Mouse (Mus musculus): ENCODE measurements at regions not wholly inside any gene's neighbourhood (a gene's known extent, or its start where the extent isn't known, plus 50 kb on each side); places are given as distances from the start of the nearest gene placed in this dataset.

GRCm38 (mm10) chr3:123838385-123839170 lies 147.9 kb upstream of the Ndst3 start:
- no peaks in the 10 kb centered on the region for H3K36me3 ChIP-seq (ENCODE audit: control insufficient read depth, insufficient read depth, low read length, poor library complexity, severe bottlenecking)
- no peak overlapping the region for H3K9ac ChIP-seq (ENCODE audit: insufficient read depth, low read depth, low read length, poor library complexity, severe bottlenecking)
- no peaks in the 10 kb centered on the region for H3K9me3 ChIP-seq (ENCODE audit: control insufficient read depth, insufficient read depth, low read depth, low read length)
- H3K4me1 ChIP-seq (ENCODE audit: control insufficient read depth in 2 of 2, insufficient read depth in 2 of 2, low read length in 2 of 2, poor library complexity in 1 of 2) = no peaks in the 10 kb centered on the region
- H3K27ac ChIP-seq (ENCODE audit: insufficient read depth, low read depth, low read length, poor library complexity, severe bottlenecking) = no peak overlapping the region
- no peak for TF ChIP-seq CHD2 (IDR thresholded peaks at IDR 0.05; ENCODE audit: low read depth, low read length)
- TF ChIP-seq HCFC1 (IDR thresholded peaks at IDR 0.05; ENCODE audit: borderline replicate concordance, insufficient read depth, low read length) = no peak
- TF ChIP-seq MAFK (IDR thresholded peaks at IDR 0.05; ENCODE audit: insufficient read depth, low read depth, low read length) = no peak
- TF ChIP-seq ZC3H11A (IDR thresholded peaks at IDR 0.05; ENCODE audit: borderline replicate concordance, low read depth, low read length) = no peak
- TF ChIP-seq ZNF384 (IDR thresholded peaks at IDR 0.05; ENCODE audit: low read depth, low read length) = no peak
- DNase-seq (ENCODE audit: low read depth, low spot score) = no peak
- no peak overlapping the region for H3K4me3 ChIP-seq (ENCODE audit: insufficient read depth in 1 of 2, low read depth in 1 of 2, low read length in 2 of 2, poor library complexity in 1 of 2, severe bottlenecking in 1 of 2)
- in situ Hi-C loops (cut with MboI; ENCODE audit: low sequenced_read_pairs in 2 of 2, unreplicated experiment in 2 of 2) = no loop called here

- Histone ChIP-seq H3K9ac (ENCODE audit: insufficient read depth, low read depth, low read length, poor library complexity, severe bottlenecking) (no peak overlapping the region), H3K4me1 (ENCODE audit: control insufficient read depth in 2 of 2, insufficient read depth in 2 of 2, low read length in 2 of 2, poor library complexity in 1 of 2) (no peaks in the 10 kb centered on the region), H3K36me3 (ENCODE audit: control insufficient read depth, insufficient read depth, low read length, poor library complexity, severe bottlenecking) (no peaks in the 10 kb centered on the region), H3K27ac (ENCODE audit: insufficient read depth, low read depth, low read length, poor library complexity, severe bottlenecking) (no peak overlapping the region), H3K4me3 (ENCODE audit: insufficient read depth in 1 of 2, low read depth in 1 of 2, low read length in 2 of 2, poor library complexity in 1 of 2, severe bottlenecking in 1 of 2) (no peak overlapping the region), H3K9me3 (ENCODE audit: control insufficient read depth, insufficient read depth, low read depth, low read length) (no peaks in the 10 kb centered on the region)
- peak; percentile 71; the same call in 1 of the 2 replicates for TF ChIP-seq MAFK (IDR thresholded peaks at IDR 0.05; ENCODE audit: insufficient read depth, low read depth, low read length)
- TF ChIP-seq ZC3H11A (IDR thresholded peaks at IDR 0.05; ENCODE audit: borderline replicate concordance, low read depth, low read length) = no peak
- in situ Hi-C loops (cut with MboI; ENCODE audit: low sequenced_read_pairs in 2 of 2, unreplicated experiment in 2 of 2) = no loop called here
- no peak for DNase-seq (ENCODE audit: low read depth, low spot score)
These were observed 155.9 kb upstream of the Ndst3 start for GRCm38 (mm10) chr3:123846554-123846953.

- Histone ChIP-seq H3K4me1 (ENCODE audit: control insufficient read depth in 2 of 2, insufficient read depth in 2 of 2, low read length in 2 of 2, poor library complexity in 1 of 2) (no peaks in the 10 kb centered on the region), H3K4me3 (ENCODE audit: insufficient read depth in 1 of 2, low read depth in 1 of 2, low read length in 2 of 2, poor library complexity in 1 of 2, severe bottlenecking in 1 of 2) (no peak overlapping the region), H3K9me3 (ENCODE audit: control insufficient read depth, insufficient read depth, low read depth, low read length) (no peaks in the 10 kb centered on the region), H3K36me3 (ENCODE audit: control insufficient read depth, insufficient read depth, low read length, poor library complexity, severe bottlenecking) (no peaks in the 10 kb centered on the region), H3K27ac (ENCODE audit: insufficient read depth, low read depth, low read length, poor library complexity, severe bottlenecking) (no peak overlapping the region), H3K9ac (ENCODE audit: insufficient read depth, low read depth, low read length, poor library complexity, severe bottlenecking) (no peak overlapping the region)
- in situ Hi-C loops (cut with MboI; ENCODE audit: low sequenced_read_pairs in 2 of 2, unreplicated experiment in 2 of 2) = no loop called here
- no peak for DNase-seq (ENCODE audit: low read depth, low spot score)
- TF ChIP-seq ZNF384 (IDR thresholded peaks at IDR 0.05; ENCODE audit: low read depth, low read length) = no peak
- no peak for TF ChIP-seq MAFK (IDR thresholded peaks at IDR 0.05; ENCODE audit: insufficient read depth, low read depth, low read length)
- TF ChIP-seq HCFC1 (IDR thresholded peaks at IDR 0.05; ENCODE audit: borderline replicate concordance, insufficient read depth, low read length) = no peak
- no peak for TF ChIP-seq ZC3H11A (IDR thresholded peaks at IDR 0.05; ENCODE audit: borderline replicate concordance, low read depth, low read length)
- no peak for TF ChIP-seq CHD2 (IDR thresholded peaks at IDR 0.05; ENCODE audit: low read depth, low read length)
These were observed 158.0 kb upstream of the Ndst3 start for GRCm38 (mm10) chr3:123848663-123849062.

GRCm38 (mm10) chr3:123852889-123853288 lies 162.2 kb upstream of the Ndst3 start:
- in situ Hi-C loops (cut with MboI; ENCODE audit: low sequenced_read_pairs in 2 of 2, unreplicated experiment in 2 of 2) = no loop called here
- H3K4me1 ChIP-seq (ENCODE audit: control insufficient read depth in 2 of 2, insufficient read depth in 2 of 2, low read length in 2 of 2, poor library complexity in 1 of 2) = no peaks in the 10 kb centered on the region
- DNase-seq (ENCODE audit: low read depth, low spot score) = no peak
- no peak overlapping the region for H3K4me3 ChIP-seq (ENCODE audit: insufficient read depth in 1 of 2, low read depth in 1 of 2, low read length in 2 of 2, poor library complexity in 1 of 2, severe bottlenecking in 1 of 2)
- TF ChIP-seq ZNF384 (IDR thresholded peaks at IDR 0.05; ENCODE audit: low read depth, low read length) = no peak
- no peak for TF ChIP-seq MAFK (IDR thresholded peaks at IDR 0.05; ENCODE audit: insufficient read depth, low read depth, low read length)
- TF ChIP-seq CHD2 (IDR thresholded peaks at IDR 0.05; ENCODE audit: low read depth, low read length) = no peak
- no peak for TF ChIP-seq ZC3H11A (IDR thresholded peaks at IDR 0.05; ENCODE audit: borderline replicate concordance, low read depth, low read length)
- TF ChIP-seq HCFC1 (IDR thresholded peaks at IDR 0.05; ENCODE audit: borderline replicate concordance, insufficient read depth, low read length) = no peak
- no peaks in the 10 kb centered on the region for H3K36me3 ChIP-seq (ENCODE audit: control insufficient read depth, insufficient read depth, low read length, poor library complexity, severe bottlenecking)
- no peak overlapping the region for H3K9ac ChIP-seq (ENCODE audit: insufficient read depth, low read depth, low read length, poor library complexity, severe bottlenecking)
- no peak overlapping the region for H3K27ac ChIP-seq (ENCODE audit: insufficient read depth, low read depth, low read length, poor library complexity, severe bottlenecking)
- no peaks in the 10 kb centered on the region for H3K9me3 ChIP-seq (ENCODE audit: control insufficient read depth, insufficient read depth, low read depth, low read length)
